Mouse (Mus musculus) T-helper 1 cell (primary cell): ENCODE measurements at regions not wholly inside any gene's neighbourhood (a gene's known extent, or its start where the extent isn't known, plus 50 kb on each side); places are given as distances from the start of the nearest gene placed in this dataset.
"Not testable (repeated sequence)": the region's sequence is repeated elsewhere in the genome, so short reads cannot be mapped to it uniquely, and the experiment has no call there.

Experiments
- in situ Hi-C: fragments of 300-600 bp; cut with MboI, MseI; formaldehyde crosslinking; loops from one replicate; pipeline ENCODE4 v1.15.1; 2025; ENCODE audit warnings: high pct_unique_total_duplicates

- in situ Hi-C loops, result no loop called here
Measured at GRCm38 (mm10) chr2:100252006-100252405, 1372.5 kb upstream of the Rag2 start.

GRCm38 (mm10) chr2:100259136-100259853, 1365.2 kb upstream of the Rag2 start:
- in situ Hi-C loops, result no loop called here

GRCm38 (mm10) chr2:100306516-100306915, 1318.0 kb upstream of the Rag2 start:
- in situ Hi-C loops, result no loop called here

GRCm38 (mm10) chr2:100312750-100313275, 1311.7 kb upstream of the Rag2 start:
- in situ Hi-C loops, result no loop called here

- in situ Hi-C loops, result no loop called here
Measured at GRCm38 (mm10) chr2:100320461-100320860, 1304.1 kb upstream of the Rag2 start.

GRCm38 (mm10) chr2:100340713-100341112, 1283.8 kb upstream of the Rag2 start:
- in situ Hi-C loops, result no loop called here

- in situ Hi-C loops, result no loop called here
Measured at GRCm38 (mm10) chr2:100344921-100345425, 1279.5 kb upstream of the Rag2 start.

- in situ Hi-C loops, result not testable (repeated sequence)
Measured at GRCm38 (mm10) chr2:100365616-100366015, 1258.9 kb upstream of the Rag2 start.

- in situ Hi-C loops, result no loop called here
Measured at GRCm38 (mm10) chr2:100399776-100400175, 1224.7 kb upstream of the Rag2 start.

- in situ Hi-C loops, result no loop called here
Measured at GRCm38 (mm10) chr2:100426661-100427060, 1197.9 kb upstream of the Rag2 start.

- in situ Hi-C loops, result no loop called here
Measured at GRCm38 (mm10) chr2:100434991-100435390, 1189.5 kb upstream of the Rag2 start.

- in situ Hi-C loops, result no loop called here
Measured at GRCm38 (mm10) chr2:100445868-100446267, 1178.7 kb upstream of the Rag2 start.

- in situ Hi-C loops, result no loop called here
Measured at GRCm38 (mm10) chr2:100446332-100446731, 1178.2 kb upstream of the Rag2 start.

GRCm38 (mm10) chr2:100459641-100460040, 1164.9 kb upstream of the Rag2 start:
- in situ Hi-C loops, result not testable (repeated sequence)

- in situ Hi-C loops, result loop anchor here (10.0 kb wide), 1 partner anchor 301 kb away; no protein-coding TSS in a partner anchor
Measured at GRCm38 (mm10) chr2:100486229-100486628, 1138.3 kb upstream of the Rag2 start.

GRCm38 (mm10) chr2:100505114-100505513, 1119.4 kb upstream of the Rag2 start:
- in situ Hi-C loops, result not testable (repeated sequence)
